Mouse (Mus musculus) lung, postnatal 0 days (tissue): ENCODE data around the gene P2rx1.

Experiments
- CTCF ChIP-seq: IDR thresholded peaks from 2 replicates; pipeline ENCODE4 v1.5.1; 2016; ENCODE audit warnings: antibody characterized with exemption, mild to moderate bottlenecking
- EP300 ChIP-seq: IDR thresholded peaks from 2 replicates; pipeline ENCODE4 v1.6.1; 2016; ENCODE audit warnings: antibody characterized with exemption, mild to moderate bottlenecking, control low read depth

- TF ChIP-seq CTCF (no peak), EP300 (no peak)
These were observed 36.5 kb upstream of the P2rx1 start for GRCm38 (mm10) chr11:72962378-72962777.
